25 mouse cellular contexts compared by ENCODE assay signal in genomic region chr11:109893894-109894804, GRCm38 (mm10).
DNase-seq lines count a peak whose midpoint lies in the region; ATAC-seq and TF ChIP-seq lines count a peak whose summit lies in the region.
"Had no signal": no experiment of that assay in that cellular context is flagged by ENCODE, and none has a peak within 500 bp of the region (broad histone marks: within the 10 kb centered on the region; RNA-seq: fewer than 3 reads in every experiment).

No protein-coding gene starts in this region.

- no peak overlapping the region for H3K27ac ChIP-seq in heart, embryonic 11.5 days (ENCODE audit: low read depth, low read length)
- no peak overlapping the region for H3K27ac ChIP-seq in CH12.LX (ENCODE audit: insufficient read depth, low read depth)
- H3K27ac ChIP-seq in embryonic facial prominence, embryonic 13.5 days, result peak overlapping the region; percentile 61
- H3K27ac ChIP-seq in intestine, postnatal 0 days (ENCODE audit: low read depth, low read length), result peak overlapping the region; percentile 41; the same call in 1 of the 2 replicates
- H3K27ac ChIP-seq: forebrain, embryonic 15.5 days; liver, embryonic 12.5 days; neural tube, embryonic 13.5 days had no signal

- H3K36me3 ChIP-seq in heart, embryonic 11.5 days (ENCODE audit: control insufficient read depth, insufficient read depth, low read length), result no peaks in the 10 kb centered on the region
- H3K36me3 ChIP-seq in CH12.LX (replicated peaks in 1 of 2; ENCODE audit: control insufficient read depth in 1 of 2, insufficient read depth in 1 of 2, low read length in 1 of 2), result no peaks in the 10 kb centered on the region
- no peaks in the 10 kb centered on the region for H3K36me3 ChIP-seq in embryonic facial prominence, embryonic 13.5 days
- no peaks in the 10 kb centered on the region for H3K36me3 ChIP-seq in intestine, postnatal 0 days (ENCODE audit: control insufficient read depth, insufficient read depth)
- H3K36me3 ChIP-seq: embryonic facial prominence, embryonic 12.5 days; forebrain, embryonic 15.5 days; liver, embryonic 12.5 days; neural tube, embryonic 13.5 days had no signal

- no peaks in the 10 kb centered on the region for H3K79me2 ChIP-seq in CH12.LX (replicated peaks; ENCODE audit: control insufficient read depth, extremely low read depth, insufficient read depth, poor library complexity, severe bottlenecking)

- dilution Hi-C loops in CH12.LX (cut with MboI; ENCODE audit: extremely low pct_ligation_motif_present, extremely low pct_unique_long_range_greater_than_20kb, low sequenced_read_pairs), result no loop called here

- WGBS in heart, embryonic 11.5 days (ENCODE audit: insufficient replicate concordance), result 61% methylated on average over 3 of the region's 3 CpGs
- 69% methylated on average over 3 of the region's 3 CpGs for WGBS in embryonic facial prominence, embryonic 13.5 days
- 47% methylated on average over 3 of the region's 3 CpGs for WGBS in intestine, postnatal 0 days
- 88% methylated on average over 3 of the region's 3 CpGs for WGBS in lung, adult 2 months

- no peaks in the 10 kb centered on the region for H3K27me3 ChIP-seq in heart, embryonic 11.5 days (ENCODE audit: control insufficient read depth, insufficient read depth, low read length)
- no peaks in the 10 kb centered on the region for H3K27me3 ChIP-seq in CH12.LX (replicated peaks)
- H3K27me3 ChIP-seq in embryonic facial prominence, embryonic 13.5 days, result no peaks in the 10 kb centered on the region
- H3K27me3 ChIP-seq in intestine, postnatal 0 days (replicated peaks; ENCODE audit: control insufficient read depth, insufficient read depth, low read length), result no peaks in the 10 kb centered on the region
- H3K27me3 ChIP-seq: embryonic facial prominence, embryonic 12.5 days; forebrain, embryonic 15.5 days; liver, embryonic 12.5 days; neural tube, embryonic 13.5 days had no signal

- TF ChIP-seq RAD21 in CH12.LX (IDR thresholded peaks at IDR 0.05; ENCODE audit: low read depth, low read length), result no peak

- in situ Hi-C loops in CH12.LX (cut with MboI; ENCODE audit: low pct_ligation_motif_present, low pct_unique_long_range_greater_than_20kb, low sequenced_read_pairs), result loop anchor here (25.0 kb wide), 1 partner anchor 593 kb away; no protein-coding TSS in a partner anchor

- no peak for TF ChIP-seq CTCF in CH12.LX (conservative IDR thresholded peaks at IDR 0.05 in 1 of 2, IDR thresholded peaks at IDR 0.05 in 1 of 2; ENCODE audit: low read depth in 2 of 2, low read length in 2 of 2)
- no peak for TF ChIP-seq CTCF in intestine, postnatal 0 days (IDR thresholded peaks at IDR 0.05; ENCODE audit: low read depth)
- no peak for TF ChIP-seq CTCF in lung, adult 2 months (IDR thresholded peaks at IDR 0.05; ENCODE audit: insufficient read depth, low read length)

- 0 out of 2 replicates have a peak, but pooled peaks have one; percentile 24 for TF ChIP-seq EP300 in CH12.LX (IDR thresholded peaks at IDR 0.05; ENCODE audit: low read length)

- H3K4me3 ChIP-seq in heart, embryonic 11.5 days (ENCODE audit: low read depth, low read length), result no peak overlapping the region
- no peak overlapping the region for H3K4me3 ChIP-seq in CH12.LX (replicated peaks in 1 of 3; ENCODE audit: low read depth in 2 of 3, low read length in 2 of 3, poor library complexity in 1 of 3)
- no peak overlapping the region for H3K4me3 ChIP-seq in embryonic facial prominence, embryonic 13.5 days
- H3K4me3 ChIP-seq in intestine, postnatal 0 days (ENCODE audit: low read depth, low read length), result no peak overlapping the region
- no peak overlapping the region for H3K4me3 ChIP-seq in lung, adult 2 months (replicated peaks; ENCODE audit: extremely low read depth, low read depth, low read length)
- H3K4me3 ChIP-seq: embryonic facial prominence, embryonic 12.5 days; forebrain, embryonic 15.5 days; liver, embryonic 12.5 days; myocyte; neural tube, embryonic 13.5 days had no signal

- H3K9ac ChIP-seq in heart, embryonic 11.5 days (ENCODE audit: low read depth, low read length), result no peak overlapping the region
- H3K9ac ChIP-seq in CH12.LX (ENCODE audit: insufficient read depth, low read depth), result no peak overlapping the region
- no peak overlapping the region for H3K9ac ChIP-seq in embryonic facial prominence, embryonic 13.5 days
- H3K9ac ChIP-seq in intestine, postnatal 0 days (ENCODE audit: low read depth, low read length), result no peak overlapping the region
- H3K9ac ChIP-seq: embryonic facial prominence, embryonic 12.5 days; forebrain, embryonic 15.5 days; liver, embryonic 12.5 days; neural tube, embryonic 13.5 days had no signal

- no peaks in the 10 kb centered on the region for H3K4me1 ChIP-seq in heart, embryonic 11.5 days (ENCODE audit: control insufficient read depth, insufficient read depth, low read length)
- H3K4me1 ChIP-seq in CH12.LX (ENCODE audit: control insufficient read depth in 1 of 2, insufficient read depth in 2 of 2), result peaks cover 0 to 21% of the 10 kb centered on the region in 2 experiments; a peak in 3 of 4 replicates
- peaks cover 29% of the 10 kb centered on the region for H3K4me1 ChIP-seq in embryonic facial prominence, embryonic 13.5 days
- 0 out of 2 replicates have a peak, but pooled peaks cover 4% of the 10 kb centered on the region for H3K4me1 ChIP-seq in intestine, postnatal 0 days (replicated peaks; ENCODE audit: control insufficient read depth, insufficient read depth, low read length)
- no peaks in the 10 kb centered on the region for H3K4me1 ChIP-seq in lung, adult 2 months (ENCODE audit: control insufficient read depth, insufficient read depth, low read length)
- H3K4me1 ChIP-seq: forebrain, embryonic 15.5 days; liver, embryonic 12.5 days; neural tube, embryonic 13.5 days had no signal

- no peak overlapping the region for H3K4me2 ChIP-seq in heart, embryonic 11.5 days
- no peak overlapping the region for H3K4me2 ChIP-seq in CH12.LX (ENCODE audit: insufficient read depth, low read depth, poor library complexity, severe bottlenecking)
- no peak overlapping the region for H3K4me2 ChIP-seq in embryonic facial prominence, embryonic 13.5 days
- H3K4me2 ChIP-seq in intestine, postnatal 0 days (replicated peaks; ENCODE audit: low read depth), result no peak overlapping the region
- H3K4me2 ChIP-seq: embryonic facial prominence, embryonic 12.5 days; forebrain, embryonic 15.5 days; liver, embryonic 12.5 days; neural tube, embryonic 13.5 days had no signal

- H3K9me3 ChIP-seq in heart, embryonic 11.5 days (replicated peaks; ENCODE audit: control insufficient read depth, low read length), result no peaks in the 10 kb centered on the region
- no peaks in the 10 kb centered on the region for H3K9me3 ChIP-seq in CH12.LX (replicated peaks; ENCODE audit: low read length)
- no peaks in the 10 kb centered on the region for H3K9me3 ChIP-seq in embryonic facial prominence, embryonic 13.5 days
- no peaks in the 10 kb centered on the region for H3K9me3 ChIP-seq in intestine, postnatal 0 days (ENCODE audit: control insufficient read depth)
- H3K9me3 ChIP-seq: embryonic facial prominence, embryonic 12.5 days; forebrain, embryonic 15.5 days; liver, embryonic 12.5 days; neural tube, embryonic 13.5 days had no signal

- ATAC-seq in heart, embryonic 11.5 days (replicated peaks; ENCODE audit: insufficient number of reproducible peaks, low FRiP score, low TSS enrichment), result no peak
- ATAC-seq in embryonic facial prominence, embryonic 13.5 days (ENCODE audit: insufficient number of reproducible peaks, insufficient read depth, low FRiP score, low TSS enrichment, low read depth), result no peak
- peak; percentile 89 for ATAC-seq in intestine, postnatal 0 days
- ATAC-seq: forebrain, embryonic 15.5 days; hindbrain, embryonic 16.5 days; liver, embryonic 12.5 days; midbrain, embryonic 16.5 days had no signal

- no peak for TF ChIP-seq POLR2A in CH12.LX (IDR thresholded peaks at IDR 0.05; ENCODE audit: low read depth, low read length)
- TF ChIP-seq POLR2A in lung, adult 2 months (IDR thresholded peaks at IDR 0.05; ENCODE audit: borderline replicate concordance, extremely low read depth, low read depth, low read length), result no peak

- peak; percentile 82 for DNase-seq in heart, adult 11 months
- peak; percentile 35 for DNase-seq in CH12.LX (ENCODE audit: extremely low read depth)
- DNase-seq in right cerebral cortex, postnatal 4 days, result no peak
- DNase-seq in lung, adult 2 months, result no peak
- no peak for DNase-seq in kidney, adult 9 months
- DNase-seq: adrenal gland, postnatal 36 days; B cell, adult 2 months; cerebellum, adult 9-11 months; gastrocnemius, postnatal 25 days; heart, postnatal 4 days; kidney, adult 11 months; left cerebral cortex, postnatal 4 days; lung, adult 18-20 months; thymus, adult 2 months; thymus, postnatal 4 days had no signal

TF ChIP-seq in CH12.LX, 34 proteins besides CTCF, POLR2A, EP300 and RAD21 (continues in another document):
- TF ChIP-seq ELF1 (IDR thresholded peaks at IDR 0.05; ENCODE audit: low read depth, low read length) (0 out of 2 replicates have a peak, but pooled peaks have one; percentile 19), CHD1 (IDR thresholded peaks at IDR 0.05; ENCODE audit: low read depth, low read length) (peak; percentile 98), MYC (IDR thresholded peaks at IDR 0.05; ENCODE audit: low read depth, low read length) (no peak), TCF12 (IDR thresholded peaks at IDR 0.05; ENCODE audit: low read depth, low read length) (0 out of 2 replicates have a peak, but pooled peaks have one; percentile 31), USF1 (IDR thresholded peaks at IDR 0.05; ENCODE audit: low read depth, low read length) (no peak), MAX (IDR thresholded peaks at IDR 0.05; ENCODE audit: low read length) (no peak), ZNF384 (IDR thresholded peaks at IDR 0.05; ENCODE audit: low read depth, low read length) (no peak), TBP (conservative IDR thresholded peaks at IDR 0.05; ENCODE audit: low read depth, low read length) (no peak), NELFE (IDR thresholded peaks at IDR 0.05; ENCODE audit: low read depth, low read length) (no peak), POLR2AphosphoS2 (IDR thresholded peaks at IDR 0.05; ENCODE audit: low read depth, low read length) (no peak), MEF2A (IDR thresholded peaks at IDR 0.05; ENCODE audit: borderline replicate concordance, low read depth, low read length) (0 out of 2 replicates have a peak, but pooled peaks have one; percentile 18), HCFC1 (IDR thresholded peaks at IDR 0.05; ENCODE audit: low read depth, low read length) (peak; percentile 41; the same call in 1 of the 2 replicates), IRF4 (IDR thresholded peaks at IDR 0.05; ENCODE audit: low read depth, low read length) (peak; percentile 44; the same call in 1 of the 2 replicates), GABPA (IDR thresholded peaks at IDR 0.05; ENCODE audit: insufficient replicate concordance, low read depth, low read length) (no peak), MXI1 (IDR thresholded peaks at IDR 0.05; ENCODE audit: low read depth, low read length) (no peak), KAT2A (IDR thresholded peaks at IDR 0.05; ENCODE audit: insufficient replicate concordance, low read length) (0 out of 2 replicates have a peak, but pooled peaks have one; percentile 18), JUN (IDR thresholded peaks at IDR 0.05; ENCODE audit: insufficient read depth, low read depth, low read length) (no peak), E2F4 (IDR thresholded peaks at IDR 0.05; ENCODE audit: insufficient replicate concordance, low read depth, low read length) (no peak)

Comparison
In these comparisons a context has a peak if more than half of its experiments do, and no peak if none do; other contexts are left out.
1. DNase-seq: peak in heart, adult 11 months (single experiment) and CH12.LX (single experiment); none in right cerebral cortex, postnatal 4 days (single experiment), lung, adult 2 months (single experiment) and kidney, adult 9 months (single experiment).
2. H3K27ac ChIP-seq: peak in embryonic facial prominence, embryonic 13.5 days (single experiment) and intestine, postnatal 0 days (single experiment); none in heart, embryonic 11.5 days (single experiment) and CH12.LX (single experiment).